Mouse (Mus musculus) regulatory T cell (primary cell): ENCODE measurements at regions not wholly inside any gene's neighbourhood (a gene's known extent, or its start where the extent isn't known, plus 50 kb on each side); places are given as distances from the start of the nearest gene placed in this dataset.
"Not testable (repeated sequence)": the region's sequence is repeated elsewhere in the genome, so short reads cannot be mapped to it uniquely, and the experiment has no call there.

Experiments
- in situ Hi-C: fragments of 300-600 bp; cut with MboI, MseI; formaldehyde crosslinking; loops from one replicate; pipeline ENCODE4 v1.15.1; 2025; ENCODE audit warnings: high pct_unique_total_duplicates

DNA sequence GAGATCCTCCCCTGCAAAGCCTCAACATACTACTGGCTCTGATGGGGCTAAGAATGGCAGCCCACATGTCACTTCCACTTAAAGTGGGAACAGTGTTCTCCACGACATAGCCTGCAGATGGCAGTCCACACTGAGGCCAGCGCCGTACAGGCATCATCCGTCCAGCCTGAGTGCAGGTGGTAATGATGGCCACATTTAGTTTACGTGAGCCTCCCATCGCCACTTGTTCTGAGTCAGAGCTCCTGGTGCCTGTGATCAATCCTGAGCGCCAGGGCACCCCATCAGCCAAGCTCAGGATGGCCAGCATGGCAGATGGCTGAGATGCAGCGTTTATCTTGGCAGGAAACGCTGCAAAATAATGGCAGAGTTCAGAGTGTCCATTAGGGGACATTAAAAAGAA, 159.6 kb downstream of the Adgrd1 start:
- in situ Hi-C loops, result no loop called here

DNA sequence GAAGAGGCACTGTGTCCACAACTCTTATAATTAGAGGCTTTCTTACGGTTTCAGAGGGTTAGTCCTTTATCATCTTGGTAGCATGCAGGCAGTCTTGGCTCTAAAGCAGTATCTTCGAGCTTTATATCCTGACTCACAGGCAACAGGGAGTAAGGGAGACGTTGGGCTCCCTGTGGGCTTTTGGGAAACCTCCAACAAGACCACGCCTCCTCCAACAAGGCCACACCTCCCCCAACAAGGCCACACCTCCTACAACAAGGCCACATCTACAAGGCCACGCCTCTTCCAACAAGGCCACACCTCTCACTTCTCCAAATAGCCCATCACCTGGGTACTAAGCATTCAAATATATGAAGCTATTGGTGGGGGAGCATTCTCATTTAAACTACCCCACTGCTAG, 160.7 kb downstream of the Adgrd1 start:
- in situ Hi-C loops, result no loop called here

DNA sequence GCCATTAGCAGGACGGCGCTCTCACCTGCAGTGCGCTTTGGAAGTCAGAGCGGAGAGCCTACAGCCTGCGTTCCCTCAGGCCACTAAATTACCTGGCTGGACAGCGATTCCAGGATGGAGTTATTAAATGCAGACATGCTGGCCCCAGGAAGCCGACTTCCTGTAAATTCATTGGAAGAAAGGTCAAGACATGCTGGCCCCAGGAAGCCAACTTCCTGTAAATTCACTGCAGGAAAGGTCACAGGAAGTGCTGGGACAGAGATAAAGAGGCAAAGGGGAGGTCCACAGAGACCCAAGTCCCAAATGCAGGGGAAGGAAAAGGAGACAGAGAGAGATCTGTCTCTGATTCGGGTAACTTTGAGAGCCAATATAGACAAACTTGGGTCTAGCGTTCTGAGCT, 164.1 kb downstream of the Adgrd1 start:
- in situ Hi-C loops, result no loop called here

- in situ Hi-C loops, result no loop called here
Observed at GRCm38 (mm10) chr5:129263118-129263517, 166.6 kb downstream of the Adgrd1 start.

DNA sequence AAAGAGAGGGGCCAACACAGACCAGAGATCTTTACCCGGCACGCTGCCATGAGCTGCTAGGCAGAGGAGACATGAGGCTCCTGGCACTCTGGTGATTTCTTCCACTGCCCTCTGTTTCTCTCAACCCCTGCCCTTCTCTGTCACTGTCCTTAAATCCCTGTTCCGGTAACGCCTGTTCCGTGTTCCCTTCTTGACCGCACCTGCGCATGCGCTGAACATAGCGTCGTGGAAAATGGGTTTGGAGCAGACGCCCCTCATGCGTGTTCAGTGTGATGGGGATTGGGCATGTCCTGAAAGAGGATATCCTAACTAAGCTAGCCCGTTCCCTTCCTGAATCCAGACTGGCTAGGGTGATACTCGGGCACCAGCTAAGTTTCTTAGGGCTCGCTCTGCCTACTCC, 167.8 kb downstream of the Adgrd1 start:
- in situ Hi-C loops, result no loop called here

GRCm38 (mm10) chr5:129268456-129268855, 171.9 kb downstream of the Adgrd1 start:
- in situ Hi-C loops, result no loop called here

DNA sequence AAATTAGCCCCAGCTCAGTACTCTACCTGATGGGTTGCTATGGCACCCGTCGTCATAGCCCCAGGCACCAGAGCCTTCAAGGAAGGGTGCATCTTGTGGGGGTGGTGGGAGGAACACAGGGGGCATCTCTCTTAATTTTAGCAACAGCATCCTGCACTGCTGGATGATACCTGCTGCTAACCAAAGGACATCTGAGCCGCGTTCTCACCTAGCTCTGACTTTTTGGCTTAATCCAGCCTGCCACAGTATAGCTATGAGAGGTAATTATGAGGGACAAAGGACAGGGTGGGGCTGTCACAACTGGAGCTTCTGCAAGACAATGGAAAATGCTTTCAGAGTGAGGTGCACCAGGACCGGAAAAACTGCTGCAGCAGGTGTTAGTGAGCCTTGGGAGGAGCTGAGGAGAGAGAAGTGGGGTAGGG, 173.5 kb downstream of the Adgrd1 start:
- in situ Hi-C loops, result no loop called here

GRCm38 (mm10) chr5:129281406-129281805, 184.9 kb downstream of the Adgrd1 start:
- in situ Hi-C loops, result no loop called here

DNA sequence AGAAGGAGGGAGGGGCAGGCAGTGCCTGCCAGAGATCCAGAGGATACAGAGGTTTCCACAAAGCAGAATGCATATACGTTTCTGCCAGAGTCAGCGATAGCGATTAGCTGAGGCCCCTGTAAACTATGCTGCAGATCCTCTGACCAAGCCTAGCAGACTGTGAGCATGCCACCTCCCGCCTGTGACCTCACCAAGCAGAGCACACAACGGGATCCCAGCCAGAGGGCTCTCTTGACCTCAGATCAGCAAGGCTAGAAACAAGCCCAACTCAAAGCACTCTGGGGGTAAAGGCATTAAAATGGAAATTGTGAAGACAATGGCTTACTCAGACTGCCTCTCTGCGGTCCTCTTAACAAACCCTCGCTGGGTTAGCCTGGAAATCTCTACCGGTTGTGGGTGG, 185.6 kb downstream of the Adgrd1 start:
- in situ Hi-C loops, result no loop called here

- in situ Hi-C loops, result no loop called here
Observed at GRCm38 (mm10) chr5:129282826-129283225, 186.3 kb downstream of the Adgrd1 start.

DNA sequence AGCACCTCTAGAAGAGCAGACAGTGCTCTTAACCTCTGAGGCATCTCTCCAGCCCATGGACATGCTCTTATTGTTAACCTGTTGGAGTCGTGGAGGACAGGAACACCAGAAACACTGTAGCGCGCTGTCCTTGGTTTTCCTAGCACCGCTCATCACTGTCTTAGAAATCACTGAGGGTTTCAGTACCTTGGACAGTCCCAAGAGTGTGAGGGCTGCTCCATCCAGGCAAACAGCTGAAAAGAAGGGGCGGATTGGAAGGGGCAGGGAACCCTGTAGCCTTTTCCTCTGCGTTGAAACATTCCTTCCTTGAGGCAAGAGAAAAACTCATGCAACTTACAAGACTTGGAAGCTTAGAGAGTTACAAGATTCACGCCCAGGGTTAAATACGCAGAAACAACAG, 190.9 kb downstream of the Adgrd1 start:
- in situ Hi-C loops, result no loop called here

DNA sequence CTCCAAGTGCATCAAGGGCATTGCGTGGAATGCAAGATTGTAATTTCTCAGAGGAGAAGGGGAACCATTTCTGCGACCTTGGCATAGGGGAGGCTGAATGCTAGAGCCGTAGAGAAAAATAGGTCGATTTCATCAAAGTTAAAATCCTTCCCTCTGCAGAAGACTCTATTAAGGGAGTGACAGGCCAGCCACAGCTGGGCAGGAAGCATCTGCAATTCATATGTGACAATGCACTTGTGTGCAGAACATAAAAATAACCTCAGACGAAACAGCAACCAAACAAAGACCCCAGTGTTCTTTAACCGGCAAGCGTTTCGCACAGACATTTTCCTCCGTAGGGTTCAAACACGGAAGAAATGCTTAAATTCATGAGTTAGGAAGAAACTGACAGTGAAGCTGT, 196.3 kb downstream of the Adgrd1 start:
- in situ Hi-C loops, result not testable (repeated sequence)

DNA sequence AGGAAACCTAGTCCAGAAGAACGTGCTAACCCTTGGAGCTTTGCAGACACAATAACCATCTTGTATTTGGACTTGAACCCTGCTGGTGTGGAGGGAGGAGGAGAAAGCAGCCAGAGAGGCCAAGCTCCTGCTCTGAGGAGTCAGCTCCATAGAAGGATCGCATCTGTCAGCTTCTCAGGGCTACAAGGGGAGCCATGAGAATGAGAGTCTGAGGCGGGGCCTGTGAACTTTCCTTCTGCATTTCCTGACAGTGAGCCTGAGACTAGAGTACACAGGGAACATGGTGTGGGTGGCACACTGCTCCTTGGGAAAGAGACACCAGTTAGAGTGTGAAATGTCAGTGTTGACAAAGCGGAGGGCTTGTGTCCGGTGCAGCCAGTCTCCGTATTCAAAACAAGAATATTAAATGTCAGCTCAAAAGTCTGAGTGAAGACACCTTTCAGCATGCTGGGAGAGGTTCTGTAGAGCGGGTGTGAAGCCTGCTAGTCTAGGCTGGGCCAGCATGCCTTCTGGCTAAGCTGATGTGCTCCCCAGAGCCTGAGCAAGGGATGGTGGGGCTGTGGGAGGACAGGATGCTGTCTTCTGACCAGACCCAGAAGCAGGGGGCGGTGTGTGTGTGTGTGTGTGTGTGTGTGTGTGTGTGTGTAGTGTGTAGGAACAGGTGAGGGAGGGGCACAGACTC, 198.5 kb downstream of the Adgrd1 start:
- in situ Hi-C loops, result not testable (repeated sequence)

DNA sequence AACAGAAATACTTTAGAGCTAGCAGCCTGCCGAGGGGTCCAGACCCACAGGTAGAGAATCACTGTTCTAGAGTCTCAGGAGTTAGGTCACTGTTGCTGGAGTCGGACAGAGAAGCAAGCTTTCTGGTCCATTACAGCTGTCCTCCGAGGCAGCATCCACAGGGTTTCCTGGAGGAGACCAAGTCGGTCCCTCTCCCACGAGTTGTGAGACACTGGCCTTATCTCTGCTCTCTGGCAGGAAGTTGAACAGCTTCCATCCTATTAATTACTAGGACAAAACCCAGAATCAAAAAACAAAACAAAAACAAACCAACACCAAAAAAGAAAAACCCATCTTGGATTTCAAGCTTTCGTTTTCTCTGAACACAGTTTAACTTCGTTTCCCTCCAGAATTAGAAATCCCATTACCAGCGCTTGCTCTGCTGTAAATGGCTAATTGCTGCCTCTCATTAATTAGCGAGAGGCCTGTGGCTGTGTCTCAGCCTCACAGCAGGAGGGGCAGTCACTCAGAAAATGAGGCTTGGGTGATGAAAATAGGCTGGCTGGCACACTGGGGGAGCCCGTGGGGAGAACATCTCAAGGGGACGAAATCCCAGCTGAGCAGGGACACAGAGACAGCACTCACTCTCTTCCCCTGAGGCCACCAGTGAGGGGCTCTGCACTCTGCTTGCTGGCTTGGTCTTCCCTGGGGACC, 201.3 kb downstream of the Adgrd1 start:
- in situ Hi-C loops, result no loop called here

DNA sequence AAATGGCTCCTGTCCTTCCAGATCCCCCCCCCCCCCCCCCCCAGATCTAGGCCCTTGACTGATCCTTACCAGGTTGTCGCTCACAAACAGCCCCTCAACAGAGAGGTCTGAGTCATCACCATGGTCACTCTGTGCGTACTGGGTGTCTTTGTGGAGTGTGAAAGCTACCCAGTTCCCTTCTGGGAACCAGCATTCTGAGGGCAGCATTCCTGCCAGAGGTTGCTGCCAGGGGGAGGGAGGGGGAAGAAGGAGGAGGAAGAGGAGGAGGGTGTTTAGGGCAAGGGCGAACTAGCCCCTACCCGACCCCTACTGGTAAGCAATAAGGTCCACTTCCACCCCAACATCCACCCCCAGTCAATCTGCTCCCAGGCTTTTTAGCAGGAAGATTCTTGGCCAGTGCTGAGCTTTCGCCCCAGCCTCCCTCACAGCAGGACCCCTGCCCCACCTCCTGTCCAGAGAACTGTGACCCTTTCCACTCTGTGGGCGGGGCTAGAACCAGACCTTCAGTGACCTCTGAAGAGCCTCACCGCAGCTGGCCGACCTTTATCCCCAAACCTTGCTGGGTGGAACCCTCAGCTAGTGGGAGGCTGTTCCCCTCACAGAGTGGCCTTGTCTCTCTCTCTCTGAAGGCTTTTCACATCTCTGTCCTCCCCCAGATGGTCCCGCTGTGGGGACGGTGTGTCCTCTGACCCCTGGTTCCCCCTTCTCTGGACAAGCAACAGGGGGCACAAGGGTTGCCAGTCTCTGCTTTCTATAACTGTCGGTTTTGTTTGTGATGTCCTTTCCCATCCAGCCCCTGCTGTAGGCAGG, 202.2 kb upstream of the Sfswap start:
- in situ Hi-C loops, result no loop called here

- in situ Hi-C loops, result no loop called here
Observed at GRCm38 (mm10) chr5:129299456-129299765, 201.6 kb upstream of the Sfswap start.

- in situ Hi-C loops, result loop anchor here (25.0 kb wide), 1 partner anchor 1938 kb away; no protein-coding TSS in a partner anchor
Observed at GRCm38 (mm10) chr5:129300423-129300822, 200.6 kb upstream of the Sfswap start.

DNA sequence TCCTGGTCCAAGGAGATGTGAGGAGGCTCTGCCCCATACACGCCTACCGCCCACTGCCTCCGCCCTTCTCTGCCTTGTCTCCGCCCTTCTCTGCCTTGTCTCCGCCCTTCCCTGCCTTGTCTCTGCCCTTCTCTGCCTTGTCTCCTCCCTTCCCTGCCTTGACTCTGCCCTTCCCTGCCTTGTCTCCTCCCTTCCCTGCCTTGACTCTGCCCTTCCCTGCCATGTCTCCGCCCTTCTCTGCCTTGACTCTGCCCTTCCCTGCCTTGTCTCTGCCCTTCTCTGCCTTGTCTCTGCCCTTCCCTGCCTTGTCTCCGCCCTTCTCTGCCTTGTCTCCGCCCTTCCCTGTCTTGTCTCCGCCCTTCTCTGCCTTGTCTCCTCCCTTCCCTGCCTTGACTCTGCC, 185.4 kb upstream of the Sfswap start:
- in situ Hi-C loops, result loop anchor here (25.0 kb wide), 1 partner anchor 1953 kb away; no protein-coding TSS in a partner anchor

GRCm38 (mm10) chr5:129331094-129331523, 169.9 kb upstream of the Sfswap start:
- in situ Hi-C loops, result no loop called here

DNA sequence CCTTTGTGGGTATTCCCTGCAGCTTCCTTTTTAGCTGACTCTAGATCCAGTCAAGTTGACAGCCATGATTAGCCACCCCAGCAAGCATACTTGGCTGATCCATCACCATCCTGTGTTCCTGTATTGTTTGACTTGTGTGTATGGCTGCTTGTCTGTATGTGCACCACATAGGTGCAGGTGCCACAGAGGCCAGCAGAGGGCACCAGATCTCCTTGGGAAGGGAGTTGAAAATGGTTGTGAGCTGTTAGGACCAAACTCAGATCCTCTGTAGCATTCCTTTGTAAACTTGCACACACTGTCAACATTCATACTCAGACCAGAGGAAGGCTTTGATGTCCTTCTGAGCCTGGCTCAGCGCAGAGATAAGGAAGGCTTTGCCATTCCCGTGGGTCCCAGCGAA, 169.0 kb upstream of the Sfswap start:
- in situ Hi-C loops, result no loop called here

GRCm38 (mm10) chr5:129338511-129338910, 162.5 kb upstream of the Sfswap start:
- in situ Hi-C loops, result no loop called here

- in situ Hi-C loops, result no loop called here
Observed at GRCm38 (mm10) chr5:129344038-129344437, 157.0 kb upstream of the Sfswap start.

DNA sequence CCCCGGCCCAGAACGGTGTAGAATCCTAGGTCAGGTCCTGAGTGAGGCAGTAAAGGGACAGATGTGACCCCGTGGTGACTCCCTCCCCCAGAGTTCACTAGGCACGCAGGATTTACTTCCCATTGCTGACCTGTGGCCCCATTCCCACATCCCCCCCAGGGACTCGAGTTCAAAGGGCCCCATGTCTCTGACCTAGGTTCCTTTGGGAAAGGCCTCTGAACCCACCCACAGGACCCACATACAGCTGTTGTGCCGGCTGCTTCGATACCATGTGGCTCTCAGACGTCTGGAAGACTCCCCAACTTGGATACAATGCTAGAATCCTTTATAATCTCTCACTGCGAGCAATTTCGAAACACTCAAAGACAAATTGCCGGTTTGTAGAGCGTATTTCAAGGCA, 151.0 kb upstream of the Sfswap start:
- in situ Hi-C loops, result no loop called here
